ENCODE assay signal across 8 mouse cellular contexts in the genomic region with DNA sequence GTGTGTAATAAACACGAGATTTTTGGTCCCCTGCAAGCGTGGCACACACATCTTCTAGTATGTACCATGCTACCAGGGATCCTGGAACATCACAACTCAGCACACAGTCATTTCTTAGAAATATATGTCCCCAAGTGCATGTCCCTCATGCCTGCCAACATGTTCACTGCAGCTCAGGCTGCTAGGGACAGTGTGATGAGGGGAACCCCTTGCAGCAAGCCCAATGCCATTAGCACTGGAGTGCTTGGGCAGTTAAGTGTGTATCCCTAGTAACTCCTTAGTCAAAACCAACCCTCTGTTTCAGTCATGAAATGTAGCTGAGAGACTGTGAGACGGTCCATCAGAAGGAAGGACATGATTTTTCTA.
A peak's percentile ranks its signal among the peaks of the same experiment; 100 is the strongest.
DNase-seq lines count a peak whose midpoint lies in the region; ATAC-seq and TF ChIP-seq lines count a peak whose summit lies in the region.

No protein-coding gene starts in this region.

- H3K36me3 ChIP-seq in kidney, embryonic 14.5 days (ENCODE audit: control insufficient read depth, insufficient read depth, low read length), result no peaks in the 10 kb centered on the region
- H3K36me3 ChIP-seq in kidney, adult 2 months (ENCODE audit: control insufficient read depth, insufficient read depth, low read length), result no peaks in the 10 kb centered on the region
- no peaks in the 10 kb centered on the region for H3K36me3 ChIP-seq in embryonic facial prominence, embryonic 11.5 days (replicated peaks; ENCODE audit: control insufficient read depth, insufficient read depth, low read depth, low read length)
- H3K36me3 ChIP-seq in hindbrain, embryonic 12.5 days, result no peaks in the 10 kb centered on the region
- H3K36me3 ChIP-seq in midbrain, embryonic 13.5 days, result no peaks in the 10 kb centered on the region

- no peak for ATAC-seq in kidney, embryonic 14.5 days (ENCODE audit: low FRiP score, low TSS enrichment)
- 0 out of 2 replicates have a peak, but pooled peaks have one; percentile 5 for ATAC-seq in embryonic facial prominence, embryonic 11.5 days (replicated peaks; ENCODE audit: insufficient number of reproducible peaks, low FRiP score, low TSS enrichment, low read depth)
- ATAC-seq in hindbrain, embryonic 12.5 days (ENCODE audit: low FRiP score), result peak; percentile 30
- ATAC-seq in midbrain, embryonic 13.5 days, result peak; percentile 53

- DNase-seq in kidney, adult 2 months, result no peak
- DNase-seq in embryonic facial prominence, embryonic 11.5 days (ENCODE audit: low spot score), result no peak
- no peak for DNase-seq in urinary bladder, postnatal 25 days (ENCODE audit: low spot score)
- DNase-seq in thymus, postnatal 10 days (ENCODE audit: low spot score in 2 of 2), result no peak
- no peak for DNase-seq in cerebellum, adult 11 months

- no peaks in the 10 kb centered on the region for H3K9me3 ChIP-seq in kidney, embryonic 14.5 days (ENCODE audit: control insufficient read depth, low read length)
- no peaks in the 10 kb centered on the region for H3K9me3 ChIP-seq in embryonic facial prominence, embryonic 11.5 days (replicated peaks; ENCODE audit: control insufficient read depth, low read length)
- no peaks in the 10 kb centered on the region for H3K9me3 ChIP-seq in hindbrain, embryonic 12.5 days (replicated peaks)
- no peaks in the 10 kb centered on the region for H3K9me3 ChIP-seq in midbrain, embryonic 13.5 days

- H3K4me2 ChIP-seq in kidney, embryonic 14.5 days (replicated peaks; ENCODE audit: low read depth, low read length), result peak overlapping the region; percentile 53
- peak overlapping the region; percentile 51 for H3K4me2 ChIP-seq in embryonic facial prominence, embryonic 11.5 days (ENCODE audit: low read depth, low read length)
- peak overlapping the region; percentile 51 for H3K4me2 ChIP-seq in hindbrain, embryonic 12.5 days (replicated peaks)
- H3K4me2 ChIP-seq in midbrain, embryonic 13.5 days (replicated peaks), result peak overlapping the region; percentile 56

- H3K27me3 ChIP-seq in kidney, embryonic 14.5 days (ENCODE audit: control insufficient read depth, insufficient read depth, low read length), result no peaks in the 10 kb centered on the region
- H3K27me3 ChIP-seq in kidney, adult 2 months (replicated peaks; ENCODE audit: control insufficient read depth, insufficient read depth, low read length), result no peaks in the 10 kb centered on the region
- no peaks in the 10 kb centered on the region for H3K27me3 ChIP-seq in embryonic facial prominence, embryonic 11.5 days (ENCODE audit: control insufficient read depth, insufficient read depth, low read length)
- H3K27me3 ChIP-seq in hindbrain, embryonic 12.5 days, result 0 out of 2 replicates have a peak, but pooled peaks cover under 1% of the 10 kb centered on the region
- H3K27me3 ChIP-seq in midbrain, embryonic 13.5 days, result no peaks in the 10 kb centered on the region

- TF ChIP-seq POLR2A in kidney, adult 2 months (IDR thresholded peaks at IDR 0.05; ENCODE audit: low read depth, low read length), result no peak

- H3K27ac ChIP-seq in kidney, embryonic 14.5 days (ENCODE audit: low read depth, low read length), result no peak overlapping the region
- no peak overlapping the region for H3K27ac ChIP-seq in kidney, adult 2 months (ENCODE audit: insufficient read depth, low read depth, low read length)
- H3K27ac ChIP-seq in embryonic facial prominence, embryonic 11.5 days (replicated peaks; ENCODE audit: low read depth, low read length), result no peak overlapping the region
- peak overlapping the region; percentile 83 for H3K27ac ChIP-seq in hindbrain, embryonic 12.5 days
- peak overlapping the region; percentile 84 for H3K27ac ChIP-seq in midbrain, embryonic 13.5 days

- TF ChIP-seq CTCF in kidney, adult 2 months (conservative IDR thresholded peaks at IDR 0.05; ENCODE audit: insufficient read depth, insufficient read length, low read depth, low read length), result no peak

- 41% methylated on average over 3 of the region's 3 CpGs for WGBS in kidney, embryonic 14.5 days
- WGBS in kidney, adult 2 months, result 63% methylated on average over 3 of the region's 3 CpGs
- WGBS in embryonic facial prominence, embryonic 11.5 days, result 42% methylated on average over 3 of the region's 3 CpGs
- WGBS in hindbrain, embryonic 12.5 days, result 43% methylated on average over 3 of the region's 3 CpGs
- WGBS in midbrain, embryonic 13.5 days, result 32% methylated on average over 3 of the region's 3 CpGs

- H3K4me3 ChIP-seq in kidney, embryonic 14.5 days (ENCODE audit: low read length), result no peak overlapping the region; the same call in 1 of the 2 replicates
- no peak overlapping the region for H3K4me3 ChIP-seq in kidney, adult 2 months (ENCODE audit: insufficient read depth, low read depth, low read length)
- H3K4me3 ChIP-seq in embryonic facial prominence, embryonic 11.5 days (ENCODE audit: low read depth, low read length), result peak overlapping the region; percentile 25; the same call in 1 of the 2 replicates
- H3K4me3 ChIP-seq in hindbrain, embryonic 12.5 days, result peak overlapping the region; percentile 26
- peak overlapping the region; percentile 35 for H3K4me3 ChIP-seq in midbrain, embryonic 13.5 days (replicated peaks)

- no peaks in the 10 kb centered on the region; the same call in 1 of the 2 replicates for H3K4me1 ChIP-seq in kidney, embryonic 14.5 days (ENCODE audit: control insufficient read depth, insufficient read depth, low read length)
- no peaks in the 10 kb centered on the region for H3K4me1 ChIP-seq in kidney, adult 2 months (ENCODE audit: control insufficient read depth, insufficient read depth, low read length)
- no peaks in the 10 kb centered on the region for H3K4me1 ChIP-seq in embryonic facial prominence, embryonic 11.5 days (ENCODE audit: control insufficient read depth, insufficient read depth, low read length)
- H3K4me1 ChIP-seq in hindbrain, embryonic 12.5 days, result peaks cover 16% of the 10 kb centered on the region
- H3K4me1 ChIP-seq in midbrain, embryonic 13.5 days (replicated peaks), result peaks cover 23% of the 10 kb centered on the region

- H3K9ac ChIP-seq in kidney, embryonic 14.5 days (ENCODE audit: low read depth, low read length), result no peak overlapping the region
- peak overlapping the region; percentile 7; the same call in 1 of the 2 replicates for H3K9ac ChIP-seq in embryonic facial prominence, embryonic 11.5 days (replicated peaks; ENCODE audit: low read length)
- H3K9ac ChIP-seq in hindbrain, embryonic 12.5 days, result 0 out of 2 replicates have a peak overlapping the region, but pooled peaks have one; percentile 33
- H3K9ac ChIP-seq in midbrain, embryonic 13.5 days (replicated peaks), result peak overlapping the region; percentile 54

Comparison
In these comparisons a context has a peak if more than half of its experiments do, and no peak if none do; other contexts are left out.
1. H3K27ac ChIP-seq: peak in hindbrain, embryonic 12.5 days (single experiment) and midbrain, embryonic 13.5 days (single experiment); none in kidney, embryonic 14.5 days (single experiment), kidney, adult 2 months (single experiment) and embryonic facial prominence, embryonic 11.5 days (single experiment).
2. H3K4me3 ChIP-seq: peak in embryonic facial prominence, embryonic 11.5 days (single experiment), hindbrain, embryonic 12.5 days (single experiment) and midbrain, embryonic 13.5 days (single experiment); none in kidney, embryonic 14.5 days (single experiment) and kidney, adult 2 months (single experiment).
3. Peak in every context shown above with its lines, with median percentiles within 50 percentile points of each other: H3K4me2 ChIP-seq.